Mouse (Mus musculus): ENCODE measurements at regions not wholly inside any gene's neighbourhood (a gene's known extent, or its start where the extent isn't known, plus 50 kb on each side); places are given as distances from the start of the nearest gene placed in this dataset.
"Not testable (repeated sequence)": the region's sequence is repeated elsewhere in the genome, so short reads cannot be mapped to it uniquely, and the experiment has no call there.

- ATAC-seq = no peak
These were observed 110.8 kb upstream of the Plcb4 start for GRCm38 (mm10) chr2:135547966-135548365.

GRCm38 (mm10) chr2:135553031-135553430, 105.8 kb upstream of the Plcb4 start:
- 45% methylated on average over 3 of the region's 3 CpGs for WGBS
- Histone ChIP-seq H3K27ac (ENCODE audit: low read depth, low read length) (no peak overlapping the region), H3K4me2 (replicated peaks; ENCODE audit: low read depth) (no peak overlapping the region), H3K4me3 (ENCODE audit: low read depth, low read length) (no peak overlapping the region), H3K27me3 (replicated peaks; ENCODE audit: control insufficient read depth, insufficient read depth, low read length) (no peaks in the 10 kb centered on the region), H3K9ac (ENCODE audit: low read depth, low read length) (no peak overlapping the region), H3K36me3 (ENCODE audit: control insufficient read depth, insufficient read depth) (no peaks in the 10 kb centered on the region), H3K4me1 (replicated peaks; ENCODE audit: control insufficient read depth, insufficient read depth, low read length) (no peaks in the 10 kb centered on the region), H3K9me3 (ENCODE audit: control insufficient read depth) (no peaks in the 10 kb centered on the region)
- ATAC-seq = no peak
- TF ChIP-seq CTCF (IDR thresholded peaks at IDR 0.05; ENCODE audit: low read depth) = peak; percentile 34

More at GRCm38 (mm10) chr2:135547966-135548365, 110.8 kb upstream of the Plcb4 start:
- Histone ChIP-seq H3K4me3 (ENCODE audit: low read depth, low read length) (no peak overlapping the region), H3K27ac (ENCODE audit: low read depth, low read length) (no peak overlapping the region), H3K4me1 (replicated peaks; ENCODE audit: control insufficient read depth, insufficient read depth, low read length) (no peaks in the 10 kb centered on the region), H3K9me3 (ENCODE audit: control insufficient read depth) (no peaks in the 10 kb centered on the region), H3K36me3 (ENCODE audit: control insufficient read depth, insufficient read depth) (no peaks in the 10 kb centered on the region), H3K27me3 (replicated peaks; ENCODE audit: control insufficient read depth, insufficient read depth, low read length) (no peaks in the 10 kb centered on the region), H3K9ac (ENCODE audit: low read depth, low read length) (no peak overlapping the region), H3K4me2 (replicated peaks; ENCODE audit: low read depth) (no peak overlapping the region)
- 87% methylated on average over 3 of the region's 3 CpGs for WGBS
- no peak for TF ChIP-seq CTCF (IDR thresholded peaks at IDR 0.05; ENCODE audit: low read depth)

GRCm38 (mm10) chr2:135558026-135558425, 100.8 kb upstream of the Plcb4 start:
- H3K9ac ChIP-seq (ENCODE audit: low read depth, low read length); H3K36me3 ChIP-seq (ENCODE audit: control insufficient read depth, insufficient read depth); H3K9me3 ChIP-seq (ENCODE audit: control insufficient read depth); ATAC-seq; H3K4me2 ChIP-seq (replicated peaks; ENCODE audit: low read depth); H3K27me3 ChIP-seq (replicated peaks; ENCODE audit: control insufficient read depth, insufficient read depth, low read length); H3K4me3 ChIP-seq (ENCODE audit: low read depth, low read length); H3K4me1 ChIP-seq (replicated peaks; ENCODE audit: control insufficient read depth, insufficient read depth, low read length); H3K27ac ChIP-seq (ENCODE audit: low read depth, low read length): not testable (repeated sequence)
- WGBS = 89% methylated on average over 8 of the region's 8 CpGs

- no peak for ATAC-seq
- no peak for TF ChIP-seq CTCF (IDR thresholded peaks at IDR 0.05; ENCODE audit: low read depth)
- whole genome bisulfite sequencing = 43% methylated on average over 3 of the region's 3 CpGs
- Histone ChIP-seq H3K4me3 (ENCODE audit: low read depth, low read length) (no peak overlapping the region), H3K9ac (ENCODE audit: low read depth, low read length) (no peak overlapping the region), H3K27ac (ENCODE audit: low read depth, low read length) (no peak overlapping the region), H3K9me3 (ENCODE audit: control insufficient read depth) (no peaks in the 10 kb centered on the region), H3K27me3 (replicated peaks; ENCODE audit: control insufficient read depth, insufficient read depth, low read length) (no peaks in the 10 kb centered on the region), H3K4me2 (replicated peaks; ENCODE audit: low read depth) (no peak overlapping the region), H3K4me1 (replicated peaks; ENCODE audit: control insufficient read depth, insufficient read depth, low read length) (no peaks in the 10 kb centered on the region), H3K36me3 (ENCODE audit: control insufficient read depth, insufficient read depth) (no peaks in the 10 kb centered on the region)
These were observed 99.5 kb upstream of the Plcb4 start for GRCm38 (mm10) chr2:135559328-135559727.

GRCm38 (mm10) chr2:135559933-135560710, 98.7 kb upstream of the Plcb4 start:
- Histone ChIP-seq H3K27ac (ENCODE audit: low read depth, low read length) (no peak overlapping the region), H3K4me2 (replicated peaks; ENCODE audit: low read depth) (no peak overlapping the region), H3K9ac (ENCODE audit: low read depth, low read length) (no peak overlapping the region), H3K4me1 (replicated peaks; ENCODE audit: control insufficient read depth, insufficient read depth, low read length) (no peaks in the 10 kb centered on the region), H3K36me3 (ENCODE audit: control insufficient read depth, insufficient read depth) (no peaks in the 10 kb centered on the region), H3K4me3 (ENCODE audit: low read depth, low read length) (no peak overlapping the region), H3K9me3 (ENCODE audit: control insufficient read depth) (no peaks in the 10 kb centered on the region), H3K27me3 (replicated peaks; ENCODE audit: control insufficient read depth, insufficient read depth, low read length) (no peaks in the 10 kb centered on the region)
- TF ChIP-seq CTCF (IDR thresholded peaks at IDR 0.05; ENCODE audit: low read depth) = no peak
- WGBS = 87% methylated on average over 9 of the region's 9 CpGs
- no peak for ATAC-seq

GRCm38 (mm10) chr2:135560856-135561255, 98.0 kb upstream of the Plcb4 start:
- ATAC-seq = no peak
- 66% methylated on average over 1 of the region's 1 CpGs for WGBS
- H3K4me2 ChIP-seq (replicated peaks; ENCODE audit: low read depth) = no peak overlapping the region
- TF ChIP-seq CTCF (IDR thresholded peaks at IDR 0.05; ENCODE audit: low read depth) = no peak
- no peaks in the 10 kb centered on the region for H3K36me3 ChIP-seq (ENCODE audit: control insufficient read depth, insufficient read depth)
- H3K27me3 ChIP-seq (replicated peaks; ENCODE audit: control insufficient read depth, insufficient read depth, low read length) = no peaks in the 10 kb centered on the region
- no peaks in the 10 kb centered on the region for H3K4me1 ChIP-seq (replicated peaks; ENCODE audit: control insufficient read depth, insufficient read depth, low read length)
- H3K9ac ChIP-seq (ENCODE audit: low read depth, low read length) = no peak overlapping the region
- no peak overlapping the region for H3K27ac ChIP-seq (ENCODE audit: low read depth, low read length)
- H3K9me3 ChIP-seq (ENCODE audit: control insufficient read depth) = no peaks in the 10 kb centered on the region
- no peak overlapping the region for H3K4me3 ChIP-seq (ENCODE audit: low read depth, low read length)

Measured in intestine, postnatal 0 days (tissue).